Mouse (Mus musculus): ENCODE results near the gene Haspin. TPM values are rescaled to one million over a fixed set of nuclear protein-coding genes. Genes with fewer than 3 reads are reported as not detected.

The Haspin gene
- under 1 TPM; 0.12 TPM for total RNA-seq (2021)
- long read RNA-seq, experiment 1 = 0 reads
- long read RNA-seq, experiment 2 = 0 reads

GRCm38 (mm10) chr11:73137591-73138501, at the start of gene Haspin:
Gene Haspin (minus strand): TSS chr11:73138294.
- DNase-seq (ENCODE audit: low spot score in 2 of 2) = peak; percentile 88 to 92

DNA sequence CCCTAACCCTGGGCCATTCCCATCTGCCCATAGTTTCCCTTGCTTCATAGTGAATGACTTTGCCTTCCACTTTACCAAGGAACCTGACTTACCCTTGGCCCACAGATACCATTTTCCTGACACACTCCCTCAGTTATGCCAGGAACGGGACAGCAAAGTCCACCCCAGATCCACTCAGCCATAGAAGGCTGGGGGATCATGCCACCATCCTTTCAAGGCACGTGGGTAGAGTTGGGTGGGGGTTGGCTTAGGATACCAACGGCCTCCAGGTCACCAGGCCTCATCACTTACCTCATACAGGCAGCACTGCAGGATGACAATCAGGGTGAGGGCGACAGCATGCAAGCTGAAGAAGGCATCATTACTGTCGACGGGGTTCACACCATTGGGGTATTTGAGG, 49.1 kb upstream of the Haspin start:
- no peak for DNase-seq (ENCODE audit: low spot score in 2 of 2)

- DNase-seq (ENCODE audit: low spot score in 2 of 2) = no peak
Observed at GRCm38 (mm10) chr11:73185872-73186615, 48.0 kb upstream of the Haspin start.

GRCm38 (mm10) chr11:73177895-73178294, 39.8 kb upstream of the Haspin start:
- no peak for DNase-seq (ENCODE audit: low spot score in 2 of 2)

DNA sequence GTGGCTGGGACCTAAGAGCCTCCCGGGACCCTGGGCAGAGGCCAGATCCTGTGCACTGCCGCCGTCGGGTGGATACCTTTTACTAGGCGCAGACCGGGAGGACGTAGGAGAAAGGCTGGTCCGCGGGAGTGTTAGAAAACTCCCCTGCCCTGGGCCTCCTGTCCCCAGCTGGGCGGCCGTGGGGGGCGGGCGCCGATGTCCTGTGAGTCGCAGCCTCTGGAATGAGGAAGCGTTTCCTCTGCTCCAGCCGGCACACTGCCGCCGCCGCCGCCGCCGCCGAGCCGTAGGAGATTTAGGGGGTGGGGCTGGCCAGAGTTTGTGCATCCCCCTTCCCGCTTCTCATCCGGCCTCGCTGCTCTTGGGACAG, 39.4 kb upstream of the Haspin start:
- DNase-seq (ENCODE audit: low spot score in 2 of 2) = peak; percentile 27 to 29

- peak; percentile 94 to 95 for DNase-seq (ENCODE audit: low spot score in 2 of 2)
Observed at GRCm38 (mm10) chr11:73176608-73177508, 38.8 kb upstream of the Haspin start, which contains the start of the genes Emc6 and Tax1bp3. Gene Emc6 (minus strand): TSS chr11:73177037. Gene Tax1bp3 (plus strand): TSS chr11:73177083.

DNA sequence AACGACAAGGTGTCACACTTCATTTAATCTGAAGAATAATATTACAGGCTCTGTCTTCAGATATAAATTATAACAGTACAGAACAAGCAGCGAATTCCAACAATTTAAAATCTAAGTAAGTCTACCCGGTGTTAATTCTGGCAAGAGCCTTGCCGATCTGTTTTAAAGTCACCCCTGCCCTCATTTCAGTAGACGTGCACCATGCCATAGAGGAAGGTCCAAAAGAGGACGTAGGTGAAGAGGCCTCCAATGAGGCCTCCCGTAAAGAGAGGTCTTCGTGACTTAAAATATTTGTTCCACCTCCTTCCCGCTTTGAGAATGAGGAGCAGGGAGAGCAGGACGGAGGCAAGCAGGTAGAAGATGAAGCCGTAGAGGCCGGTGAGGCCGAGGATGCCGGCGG, 38.1 kb upstream of the Haspin start:
- DNase-seq (ENCODE audit: low spot score in 2 of 2) = no peak

- DNase-seq (ENCODE audit: low spot score in 2 of 2) = no peak
Observed at GRCm38 (mm10) chr11:73175612-73176011, 37.5 kb upstream of the Haspin start.

DNA sequence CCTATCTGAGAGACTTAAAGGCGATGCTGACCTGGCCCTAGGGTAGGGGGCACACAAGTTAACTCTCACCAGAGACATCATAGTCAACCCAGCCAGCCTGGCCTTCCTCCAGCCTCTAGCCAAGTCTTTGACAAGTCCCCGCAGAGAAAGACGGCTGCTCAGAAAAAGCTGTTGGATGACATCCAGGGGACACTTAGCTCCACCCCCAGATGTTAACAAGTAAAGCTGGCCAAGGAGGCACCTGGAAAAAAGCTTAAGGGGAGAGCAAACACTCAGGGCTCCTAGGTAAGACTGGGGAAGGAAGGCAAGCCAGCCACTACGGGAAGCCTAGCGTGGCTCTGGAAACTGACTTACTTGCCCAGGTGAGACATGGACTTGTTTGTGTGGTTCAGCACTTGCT, 34.1 kb upstream of the Haspin start:
- no peak for DNase-seq (ENCODE audit: low spot score in 2 of 2)

DNA sequence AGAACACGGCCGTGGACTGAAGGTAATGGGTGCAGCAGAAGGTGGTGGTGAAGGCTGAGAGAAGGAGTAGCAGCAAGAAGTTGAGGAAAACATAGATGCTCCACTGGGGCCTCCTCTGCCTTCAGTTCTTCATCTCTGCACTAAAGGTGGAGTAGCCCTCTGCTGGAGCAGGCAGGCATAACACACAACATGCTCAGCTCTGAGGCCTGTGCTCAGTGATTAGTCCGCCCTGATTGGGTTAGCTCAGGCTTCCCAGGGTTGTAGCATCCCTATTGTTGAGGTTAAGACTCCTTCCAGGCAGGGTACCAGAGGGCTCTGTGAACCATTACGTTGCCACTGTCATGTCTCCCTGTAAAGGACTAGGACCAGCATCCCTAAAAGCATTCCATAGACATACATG, 31.1 kb upstream of the Haspin start:
- peak; percentile 63 to 70 for DNase-seq (ENCODE audit: low spot score in 2 of 2)

- DNase-seq (ENCODE audit: low spot score in 2 of 2) = no peak
Observed at GRCm38 (mm10) chr11:73168576-73168975, 30.5 kb upstream of the Haspin start.

GRCm38 (mm10) chr11:73168071-73168470, 30.0 kb upstream of the Haspin start:
- no peak for DNase-seq (ENCODE audit: low spot score in 2 of 2)

- DNase-seq (ENCODE audit: low spot score in 2 of 2) = no peak
Observed at GRCm38 (mm10) chr11:73162284-73162683, 24.2 kb upstream of the Haspin start.

GRCm38 (mm10) chr11:73161616-73162015, 23.5 kb upstream of the Haspin start:
- no peak for DNase-seq (ENCODE audit: low spot score in 2 of 2)

GRCm38 (mm10) chr11:73160811-73161200, 22.7 kb upstream of the Haspin start:
- no peak for DNase-seq (ENCODE audit: low spot score in 2 of 2)

- DNase-seq (ENCODE audit: low spot score in 2 of 2) = peak in 1 of 2 experiments; percentile 42
Observed at GRCm38 (mm10) chr11:73159957-73160810, 22.1 kb upstream of the Haspin start, which contains the start of gene P2rx5. Gene P2rx5 (plus strand): TSS chr11:73160421.

DNA sequence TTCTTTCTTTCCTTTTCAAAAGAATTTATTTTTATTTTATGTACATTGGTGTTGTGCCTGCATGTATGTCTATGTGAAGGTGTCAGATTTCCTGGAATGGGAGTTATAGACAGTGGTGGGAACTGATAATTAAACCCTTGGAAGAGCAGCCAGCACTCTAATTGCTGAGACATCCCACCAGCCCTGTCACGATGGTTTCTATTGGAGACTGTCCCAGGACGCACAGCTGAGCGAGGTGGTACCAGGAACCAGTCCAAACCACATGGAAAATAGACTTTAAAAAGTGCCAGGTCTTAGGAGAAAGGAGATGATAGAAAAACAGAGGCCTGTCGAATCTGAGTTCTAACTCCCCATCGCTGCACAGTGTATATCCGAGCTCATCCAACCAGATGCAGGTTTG, 17.0 kb upstream of the Haspin start:
- no peak for DNase-seq (ENCODE audit: low spot score in 2 of 2)

DNA sequence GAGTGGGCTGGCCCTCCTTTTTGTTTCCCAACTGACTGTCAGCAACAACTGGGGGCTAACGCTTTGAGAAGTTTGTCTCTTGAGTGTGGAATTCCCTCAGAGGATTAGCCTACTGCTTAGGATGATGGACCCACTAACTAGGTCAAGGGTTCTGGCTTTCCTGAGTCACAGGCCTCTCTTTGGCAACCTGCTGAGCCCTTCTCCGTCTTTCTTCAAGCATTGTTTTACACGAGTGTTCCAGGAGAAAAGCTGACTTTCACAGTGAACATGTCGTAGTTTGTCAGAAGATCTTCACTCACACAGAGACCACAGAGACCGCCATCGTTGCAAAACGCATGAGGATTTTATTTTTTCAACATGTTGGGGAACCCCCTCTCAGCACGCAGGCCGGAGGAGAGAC, 10.1 kb upstream of the Haspin start:
- DNase-seq (ENCODE audit: low spot score in 2 of 2) = no peak

DNA sequence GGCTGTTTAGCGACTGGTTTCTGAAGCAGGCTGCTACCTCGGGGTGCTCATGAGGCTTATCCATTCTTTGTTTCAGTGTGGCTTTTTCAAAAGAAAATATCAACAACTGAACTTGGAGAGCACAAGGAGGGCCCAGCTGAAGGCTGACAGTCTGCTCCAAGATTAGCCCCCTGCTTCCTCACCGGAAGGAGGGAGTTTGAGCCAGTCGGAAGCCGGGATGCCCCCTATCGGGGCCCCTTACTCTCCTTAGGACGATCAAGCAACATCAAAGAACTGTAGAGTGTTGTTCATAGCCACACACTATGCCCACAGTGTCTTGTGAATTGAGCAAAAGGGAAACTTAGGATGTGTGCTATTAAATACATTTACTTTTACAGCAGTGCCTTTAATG, 8.9 kb upstream of the Haspin start:
- DNase-seq (ENCODE audit: low spot score in 2 of 2) = no peak
